Mouse (Mus musculus) fat pad, adult 2 months (tissue): Measurements from ENCODE around the gene 3110040M04Rik.
"Not testable (repeated sequence)": the region's sequence is repeated elsewhere in the genome, so short reads cannot be mapped to it uniquely, and the experiment has no call there.

Experiments used
- DNase-seq: peaks from one replicate; pipeline ENCODE4 v3.0.0-alpha.2; 2011; ENCODE audit warnings: low read depth, low spot score; ENCODE audit errors: extremely low read depth

Gene 3110040M04Rik

DNA sequence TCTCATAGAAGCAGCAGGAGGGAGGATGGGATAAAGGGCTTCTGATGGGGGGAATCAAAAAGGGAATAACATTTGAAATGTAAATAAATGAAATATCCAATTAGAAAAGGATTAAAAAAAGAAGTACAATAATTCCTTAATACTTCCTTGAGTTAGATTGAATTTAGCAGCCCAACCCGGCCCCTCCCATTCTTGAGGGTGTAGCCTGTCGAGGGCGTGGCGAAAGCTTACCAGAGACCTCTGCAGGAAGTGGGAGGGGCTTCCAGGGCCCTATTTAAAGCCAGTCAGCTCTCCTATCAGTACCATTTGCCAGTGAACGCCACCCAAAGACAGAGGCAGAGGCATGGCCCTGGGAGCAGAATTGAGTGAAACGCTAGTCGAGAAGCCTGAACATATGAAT lies 11.8 kb upstream of the 3110040M04Rik start, which contains the start of gene Gm8947:
Gene Gm8947 (plus strand): TSS at position 302 of the 400 bp plus-strand sequence.
- not testable (repeated sequence) for DNase-seq

DNA sequence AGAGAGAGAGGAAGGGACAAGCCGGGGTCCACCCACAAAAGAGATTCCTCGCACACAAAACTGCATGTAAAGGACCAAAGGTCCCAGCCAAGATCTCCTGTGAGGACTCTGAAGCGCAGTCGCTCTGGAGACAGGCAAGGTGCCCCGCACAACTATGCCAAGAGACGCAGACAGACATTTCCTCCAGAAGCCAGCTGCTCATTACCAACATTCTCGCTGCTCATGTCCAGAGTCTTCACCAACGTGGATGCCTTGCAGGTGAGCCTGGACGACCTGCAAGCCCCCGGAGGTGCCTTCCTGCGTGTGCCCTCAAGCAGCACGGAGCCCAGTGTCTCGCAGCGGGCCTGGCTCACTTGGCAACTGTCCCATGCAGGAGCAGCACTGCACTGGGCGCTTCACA lies 11.2 kb upstream of the 3110040M04Rik start:
- not testable (repeated sequence) for DNase-seq

DNA sequence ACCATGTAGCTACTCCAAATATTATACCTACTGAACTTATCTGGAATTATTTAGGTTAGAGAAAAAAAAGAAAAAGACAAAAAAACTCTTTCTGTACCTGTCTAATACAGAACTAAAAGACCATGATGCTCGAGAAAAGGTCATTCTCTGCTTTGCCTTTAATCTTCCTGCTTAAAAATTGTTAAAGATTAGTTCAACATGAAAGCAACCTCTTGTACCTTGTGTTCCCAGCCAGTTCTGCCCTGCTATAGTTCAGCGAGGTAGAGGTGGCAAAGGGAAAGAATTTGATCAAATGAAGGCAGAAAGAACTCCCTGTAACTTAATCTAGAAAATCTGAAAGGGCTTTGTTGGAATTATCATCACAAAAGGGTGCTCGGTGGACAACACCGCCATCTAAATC lies 7.9 kb upstream of the 3110040M04Rik start:
- not testable (repeated sequence) for DNase-seq

DNA sequence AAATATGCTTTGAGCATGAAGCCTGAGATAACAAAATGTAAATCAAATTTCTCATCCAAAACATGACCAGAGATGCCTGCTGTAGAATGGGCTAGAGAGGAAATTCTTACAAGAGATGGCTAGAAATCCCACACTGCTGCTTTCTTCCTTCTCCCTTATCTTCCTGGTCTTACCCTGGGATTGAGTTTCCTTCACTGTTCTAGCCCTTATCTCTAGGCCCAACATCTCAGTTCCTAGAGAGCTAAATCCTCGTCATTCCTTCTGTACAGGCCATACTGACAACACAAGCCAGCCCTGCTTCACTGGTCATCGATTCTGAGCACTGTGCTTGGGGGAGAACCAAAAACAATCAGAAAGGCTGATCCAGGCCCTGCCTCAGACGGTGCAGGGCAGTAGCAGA lies 7.2 kb upstream of the 3110040M04Rik start:
- not testable (repeated sequence) for DNase-seq

DNA sequence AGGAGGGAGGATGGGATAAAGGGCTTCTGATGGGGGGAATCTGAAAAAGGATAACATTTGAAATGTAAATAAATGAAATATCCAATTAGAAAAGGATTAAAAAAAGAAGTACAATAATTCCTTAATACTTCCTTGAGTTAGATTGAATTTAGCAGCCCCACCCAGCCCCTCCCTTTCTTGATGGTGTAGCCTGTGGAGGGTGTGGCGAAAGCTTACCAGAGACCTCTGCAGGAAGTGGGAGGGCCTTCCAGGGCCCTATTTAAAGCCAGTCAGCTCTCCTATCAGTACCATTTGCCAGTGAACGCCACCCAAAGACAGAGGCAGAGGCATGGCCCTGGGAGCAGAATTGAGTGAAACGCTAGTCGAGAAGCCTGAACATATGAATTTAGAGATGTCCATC lies 5.8 kb upstream of the 3110040M04Rik start, which contains the start of gene Gm47995:
Gene Gm47995 (plus strand): TSS at position 329 of the 400 bp plus-strand sequence.
- DNase-seq: not testable (repeated sequence)

DNA sequence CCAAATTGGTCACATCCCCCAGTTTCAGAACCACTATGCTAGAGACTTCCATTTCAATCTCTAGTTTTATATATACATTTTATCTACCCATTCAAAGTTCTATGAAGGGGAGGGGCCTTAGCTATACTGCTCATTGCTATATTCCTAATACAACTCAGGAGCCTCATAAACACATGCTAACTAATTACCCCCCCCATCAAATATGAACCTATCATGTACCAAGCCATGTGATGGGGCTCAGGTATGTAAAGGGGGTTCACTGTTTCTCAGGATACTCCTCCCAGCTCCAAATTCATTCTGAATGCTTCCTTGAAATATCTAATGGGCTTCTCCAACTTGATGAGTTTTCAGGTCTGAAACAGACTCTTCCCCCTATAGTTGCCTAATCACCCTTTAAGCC lies 3.3 kb upstream of the 3110040M04Rik start:
- DNase-seq: not testable (repeated sequence)

DNA sequence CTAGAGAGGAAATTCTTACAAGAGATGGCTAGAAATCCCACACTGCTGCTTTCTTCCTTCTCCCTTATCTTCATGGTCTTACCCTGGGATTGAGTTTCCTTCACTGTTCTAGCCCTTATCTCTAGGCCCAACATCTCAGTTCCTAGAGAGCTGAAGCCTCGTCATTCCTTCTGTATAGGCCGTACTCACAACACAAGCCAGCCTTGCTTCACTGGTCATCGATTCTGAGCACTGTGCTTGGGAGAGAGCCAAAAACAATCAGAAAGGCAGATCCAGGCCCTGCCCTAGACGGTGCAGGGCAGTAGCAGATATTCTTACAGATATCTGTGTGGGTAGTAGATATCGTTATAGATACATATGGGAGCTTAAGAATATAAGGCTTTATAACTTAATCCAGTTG lies 1.1 kb upstream of the 3110040M04Rik start:
- not testable (repeated sequence) for DNase-seq

DNA sequence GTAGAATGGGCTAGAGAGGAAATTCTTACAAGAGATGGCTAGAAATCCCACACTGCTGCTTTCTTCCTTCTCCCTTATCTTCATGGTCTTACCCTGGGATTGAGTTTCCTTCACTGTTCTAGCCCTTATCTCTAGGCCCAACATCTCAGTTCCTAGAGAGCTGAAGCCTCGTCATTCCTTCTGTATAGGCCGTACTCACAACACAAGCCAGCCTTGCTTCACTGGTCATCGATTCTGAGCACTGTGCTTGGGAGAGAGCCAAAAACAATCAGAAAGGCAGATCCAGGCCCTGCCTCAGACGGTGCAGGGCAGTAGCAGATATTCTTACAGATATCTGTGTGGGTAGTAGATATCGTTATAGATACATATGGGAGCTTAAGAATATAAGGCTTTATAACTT lies 4.6 kb downstream of the 3110040M04Rik start:
- not testable (repeated sequence) for DNase-seq

DNA sequence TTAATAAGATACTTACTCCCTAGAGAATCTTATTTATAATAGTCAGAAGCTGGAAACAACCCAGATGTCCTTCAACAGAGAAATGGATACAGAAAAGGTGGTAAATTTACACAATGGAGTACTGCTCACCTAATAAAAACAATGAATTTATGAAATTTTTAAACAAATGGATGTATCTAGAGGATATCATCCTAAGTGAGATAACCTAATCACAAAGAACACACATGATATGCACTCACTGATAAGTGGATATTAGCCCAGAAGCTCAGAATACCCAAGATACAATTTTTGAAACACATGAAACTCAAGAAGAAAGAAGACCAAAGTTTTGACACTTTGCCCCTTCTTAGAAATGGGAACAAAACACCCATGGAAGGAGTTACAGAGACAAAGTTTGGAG lies 5.0 kb downstream of the 3110040M04Rik start:
- DNase-seq: not testable (repeated sequence)

DNA sequence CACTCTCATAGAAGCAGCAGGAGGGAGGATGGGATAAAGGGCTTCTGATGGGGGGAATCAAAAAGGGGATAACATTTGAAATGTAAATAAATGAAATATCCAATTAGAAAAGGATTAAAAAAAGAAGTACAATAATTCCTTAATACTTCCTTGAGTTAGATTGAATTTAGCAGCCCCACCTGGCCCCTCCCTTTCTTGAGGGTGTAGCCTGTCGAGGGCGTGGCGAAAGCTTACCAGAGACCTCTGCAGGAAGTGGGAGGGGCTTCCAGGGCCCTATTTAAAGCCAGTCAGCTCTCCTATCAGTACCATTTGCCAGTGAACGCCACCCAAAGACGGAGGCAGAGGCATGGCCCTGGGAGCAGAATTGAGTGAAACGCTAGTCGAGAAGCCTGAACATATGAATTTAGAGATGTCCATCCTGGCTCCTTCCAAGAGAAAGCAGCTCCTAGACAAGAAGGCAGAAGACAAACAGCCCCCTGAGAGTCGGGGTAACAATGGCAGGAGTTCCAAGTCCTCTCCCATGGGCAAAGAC lies 6.0 kb downstream of the 3110040M04Rik start, which contains the start of gene Gm47996:
Gene Gm47996 (plus strand): TSS at position 308 of the 532 bp plus-strand sequence.
- DNase-seq: not testable (repeated sequence)

DNA sequence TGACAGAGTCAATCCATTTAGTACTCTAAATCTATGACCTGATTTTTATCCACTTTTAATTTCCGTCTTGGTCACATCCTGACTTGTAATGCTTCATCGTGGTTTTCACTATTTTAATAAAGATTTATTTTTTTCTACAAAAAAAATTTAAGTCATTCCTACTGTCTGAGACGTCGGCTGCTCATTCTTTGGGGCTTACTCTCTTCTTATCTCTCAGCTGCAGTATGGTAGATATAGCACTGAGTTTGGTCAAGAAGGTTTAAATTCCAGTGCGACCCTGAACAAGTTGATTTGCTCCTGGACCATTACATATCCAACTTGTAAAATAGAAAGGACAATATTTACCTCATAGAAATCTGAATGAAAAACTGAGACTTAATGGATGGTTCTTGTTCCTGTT lies 7.7 kb downstream of the 3110040M04Rik start:
- DNase-seq: not testable (repeated sequence)

DNA sequence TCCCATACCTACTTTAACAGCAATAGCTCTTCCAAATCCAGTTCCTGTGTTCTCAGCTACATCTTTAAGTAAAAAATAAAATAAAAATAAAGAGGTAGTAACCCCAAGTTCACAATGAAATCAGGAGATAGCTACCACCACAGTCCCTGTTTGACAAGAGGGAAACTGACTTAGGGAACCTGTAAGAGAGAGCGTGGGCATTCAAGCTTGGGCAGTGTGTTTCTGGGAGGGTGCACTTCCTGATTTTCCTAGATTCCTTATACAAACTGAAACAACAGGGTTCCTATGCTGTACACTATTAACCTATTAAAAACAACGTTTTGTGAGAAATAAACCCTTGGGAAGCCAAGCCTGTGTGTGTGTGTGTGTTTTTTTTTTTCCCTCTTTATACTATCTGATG lies 10.9 kb downstream of the 3110040M04Rik start:
- DNase-seq: no peak

DNA sequence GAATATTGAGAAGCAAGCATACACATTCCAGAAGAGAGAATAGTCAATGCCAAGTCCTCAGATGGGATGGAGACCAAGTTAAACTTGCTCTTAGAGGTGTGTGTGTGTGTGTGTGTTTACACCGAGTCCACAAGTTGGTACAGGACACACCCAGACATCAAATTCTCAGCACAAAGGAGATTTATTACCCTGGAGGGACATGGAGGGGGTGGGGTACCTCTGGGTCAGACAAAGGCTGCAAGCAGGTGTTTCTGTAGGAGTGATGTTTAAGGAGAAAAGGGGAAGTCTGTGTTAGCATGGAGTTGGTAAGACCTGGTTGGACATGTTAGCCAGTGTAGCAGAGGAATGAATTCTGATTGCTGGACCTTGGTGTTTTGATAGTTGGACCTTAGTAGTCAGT lies 12.1 kb downstream of the 3110040M04Rik start:
- DNase-seq: no peak

DNA sequence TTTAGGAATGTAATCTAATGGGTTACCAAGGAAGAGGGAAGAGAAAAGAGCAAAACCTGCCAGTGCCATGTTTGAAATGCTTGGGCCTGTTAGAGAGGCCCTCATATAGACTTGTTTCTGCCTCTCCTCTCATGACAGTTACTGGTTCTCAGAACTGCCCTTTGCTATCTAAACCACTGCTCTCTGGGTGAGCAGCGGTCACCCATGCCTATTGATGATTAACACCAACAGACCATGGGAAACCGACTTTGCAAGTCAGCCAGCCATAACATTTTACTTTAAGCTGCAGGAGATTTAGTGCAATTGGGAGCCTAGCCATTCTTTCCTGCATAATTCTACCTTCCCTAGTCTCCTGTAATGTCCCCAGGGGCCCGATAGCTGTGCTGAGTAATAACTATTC lies 12.5 kb downstream of the 3110040M04Rik start:
- DNase-seq: no peak

DNA sequence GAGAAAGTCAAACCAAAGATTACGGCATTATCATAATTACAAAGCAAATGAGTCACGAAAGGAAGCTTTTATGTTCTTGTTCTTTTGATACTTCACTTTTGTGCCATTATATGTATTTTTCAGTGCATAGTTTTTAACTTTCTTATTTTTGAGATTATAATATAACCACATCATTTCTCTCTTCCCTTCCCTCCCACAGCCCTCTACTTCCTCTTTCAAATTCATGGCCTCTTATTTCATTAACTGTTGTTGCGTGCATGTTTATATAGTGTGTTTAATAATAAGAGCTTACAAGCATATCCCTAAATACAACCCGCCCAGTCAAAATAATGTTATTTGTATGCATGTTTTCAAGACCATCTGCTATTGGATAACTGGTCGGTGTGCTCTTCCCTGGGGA lies 15.1 kb downstream of the 3110040M04Rik start:
- DNase-seq: no peak

DNA sequence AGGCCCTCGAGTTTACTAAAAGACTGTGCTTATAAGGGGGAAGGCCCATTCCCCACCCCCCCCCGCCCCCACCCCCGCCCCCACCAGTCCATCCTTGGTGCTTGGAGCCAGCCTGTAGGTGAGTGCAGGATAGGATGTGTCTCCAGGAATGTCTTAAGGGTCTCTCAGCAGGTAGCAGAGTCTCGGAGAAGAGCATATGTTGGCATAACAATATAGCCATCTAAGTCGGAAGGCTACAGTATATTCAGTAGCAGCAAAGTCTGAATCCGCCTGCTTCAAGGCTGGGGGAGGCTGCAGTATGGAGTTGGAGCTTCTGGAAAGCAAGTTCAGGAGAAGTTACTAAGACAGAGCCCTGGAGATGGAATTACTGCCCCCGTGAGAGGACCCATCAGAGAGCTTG lies 16.2 kb downstream of the 3110040M04Rik start:
- DNase-seq: no peak

DNA sequence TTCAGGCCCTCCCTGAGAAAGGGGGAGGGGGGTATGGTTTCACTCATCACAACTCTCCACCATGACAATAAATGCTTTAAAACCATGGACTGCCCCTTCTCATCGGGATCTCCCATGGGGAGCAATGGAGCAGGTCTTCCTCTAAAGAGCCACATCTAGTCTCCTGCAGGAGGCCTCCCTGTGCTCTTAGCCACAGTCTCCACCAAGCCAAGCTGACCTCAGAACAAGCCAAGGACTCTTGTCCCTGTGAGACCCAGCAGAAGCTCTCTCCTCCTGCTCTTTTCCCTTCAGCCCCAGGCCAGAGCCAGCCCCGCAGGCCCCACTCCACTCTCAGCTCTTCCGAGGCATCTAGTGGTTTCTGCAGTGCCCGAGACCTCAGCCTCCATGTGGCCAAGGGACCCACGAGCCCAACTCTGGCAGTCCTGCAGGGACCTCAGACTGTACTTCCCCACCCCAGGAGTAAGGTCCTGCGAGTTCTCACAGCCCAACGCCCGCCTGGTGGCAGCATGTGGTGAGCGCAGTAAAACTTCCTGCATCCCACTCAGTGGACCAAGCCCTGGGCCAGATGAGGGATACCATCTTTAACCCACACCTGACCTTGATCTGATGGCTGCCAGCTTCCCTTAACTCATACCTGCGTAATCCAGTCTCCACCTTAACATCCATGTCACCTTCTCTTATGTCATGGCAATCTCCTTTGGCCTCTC lies 18.8 kb downstream of the 3110040M04Rik start:
- DNase-seq: no peak

DNA sequence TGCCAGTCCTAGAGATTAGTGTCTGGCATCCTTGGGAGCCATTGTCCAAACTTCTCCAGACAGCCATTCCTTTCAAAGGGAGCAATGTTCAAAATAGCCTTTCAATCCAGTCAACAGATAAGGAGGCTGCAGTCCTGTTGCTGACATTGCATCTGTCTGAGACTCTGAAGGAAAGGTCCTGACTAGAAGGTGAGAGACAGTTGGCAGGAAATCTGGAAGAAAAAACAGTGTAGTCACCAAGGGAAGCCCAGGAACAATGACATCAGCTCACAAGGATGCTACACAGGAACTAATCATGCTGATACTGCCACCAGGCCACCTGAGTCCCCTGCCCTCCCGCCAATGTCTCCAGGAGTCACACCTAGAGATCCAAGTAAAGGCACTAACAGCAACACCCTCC lies 19.5 kb downstream of the 3110040M04Rik start:
- DNase-seq: no peak

DNA sequence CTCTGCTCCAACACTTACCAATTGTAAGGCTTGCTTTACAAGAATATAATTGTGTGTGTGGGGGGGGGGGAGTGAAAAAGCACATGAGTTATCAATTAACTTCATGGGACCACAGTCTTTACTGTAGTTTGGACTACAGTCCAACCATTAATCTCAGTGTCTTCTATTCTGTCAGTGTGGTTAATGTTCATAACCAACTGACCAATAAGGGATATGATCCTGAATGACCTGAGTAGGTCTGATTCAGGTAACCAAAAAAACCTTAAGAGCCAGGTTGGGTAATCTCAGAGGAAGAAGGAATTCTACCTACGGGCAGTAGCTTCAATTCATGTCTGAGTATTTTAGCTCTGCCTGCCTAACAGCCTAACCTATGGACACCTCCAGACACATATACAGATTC lies 20.6 kb downstream of the 3110040M04Rik start:
- DNase-seq: no peak

DNA sequence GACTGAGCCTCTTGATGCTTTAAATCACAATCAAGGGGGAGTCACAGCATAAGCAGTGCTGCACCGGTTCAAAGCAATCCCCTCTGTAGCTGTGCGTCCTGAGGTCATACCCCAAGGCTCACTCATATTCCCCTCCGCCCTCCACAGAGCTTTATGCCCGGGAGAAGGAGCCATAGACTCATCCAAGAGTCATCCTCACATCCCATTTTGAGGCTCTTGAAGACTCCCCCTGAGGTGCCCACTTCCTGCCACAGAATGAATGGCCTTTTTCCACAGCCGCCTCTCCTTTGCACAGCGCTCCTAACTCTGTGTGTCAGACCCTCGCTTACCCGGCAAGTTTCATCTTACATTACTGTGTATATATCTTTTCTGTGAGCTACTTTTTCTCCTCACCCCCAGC lies 23.6 kb downstream of the 3110040M04Rik start:
- DNase-seq: no peak

DNA sequence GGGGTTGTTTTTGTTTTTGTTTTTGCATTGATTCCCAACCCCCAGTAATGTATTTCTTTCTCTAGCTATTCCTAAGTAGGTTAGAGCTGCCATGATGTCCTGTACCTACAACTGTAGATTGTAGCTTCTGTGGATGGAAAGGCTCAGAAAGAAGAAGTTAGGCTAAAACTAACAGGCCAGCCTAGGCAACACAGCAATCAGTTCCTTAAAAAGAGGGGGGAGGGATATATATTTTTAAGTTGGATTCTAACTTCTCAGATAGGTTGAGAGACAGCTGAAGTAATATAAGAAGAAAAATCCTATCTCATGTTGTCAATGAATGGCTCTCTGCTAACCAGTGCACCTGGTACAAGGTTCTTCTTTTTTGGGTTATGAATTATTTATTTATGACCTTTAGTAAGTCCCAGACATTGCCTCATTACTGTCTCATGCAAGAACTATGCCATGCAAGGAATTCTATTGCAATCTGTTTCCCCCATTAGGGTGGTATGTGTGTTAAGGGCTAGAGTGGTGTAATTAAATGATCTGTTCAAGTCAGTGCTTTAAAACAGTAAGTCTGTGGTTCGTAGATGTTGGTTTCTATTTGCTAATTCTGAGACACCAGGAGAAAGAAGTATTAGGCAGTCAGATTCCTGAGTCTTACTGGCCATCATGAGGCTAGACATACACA lies 24.5 kb downstream of the 3110040M04Rik start:
- DNase-seq: no peak

DNA sequence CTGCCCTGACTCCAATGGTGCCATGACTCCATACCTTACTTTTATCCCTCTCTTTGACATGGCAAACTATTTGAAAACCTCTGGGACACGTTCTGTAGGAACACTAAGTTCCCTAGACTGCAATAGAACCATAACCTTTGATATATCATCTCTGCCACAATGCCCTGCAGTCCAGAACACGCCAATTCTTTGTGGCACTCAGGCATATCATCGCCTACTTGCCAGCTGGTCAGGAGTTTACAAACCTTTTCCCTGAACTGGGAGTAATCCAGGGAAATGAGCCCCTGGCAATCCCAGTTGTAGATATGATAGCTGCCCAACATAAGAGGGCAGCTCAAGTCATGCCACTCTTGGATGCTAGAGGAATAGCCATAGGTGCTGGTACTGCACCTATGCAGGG lies 28.4 kb downstream of the 3110040M04Rik start:
- DNase-seq: no peak
